25 mouse cellular contexts compared by ENCODE assay signal in the genomic region with DNA sequence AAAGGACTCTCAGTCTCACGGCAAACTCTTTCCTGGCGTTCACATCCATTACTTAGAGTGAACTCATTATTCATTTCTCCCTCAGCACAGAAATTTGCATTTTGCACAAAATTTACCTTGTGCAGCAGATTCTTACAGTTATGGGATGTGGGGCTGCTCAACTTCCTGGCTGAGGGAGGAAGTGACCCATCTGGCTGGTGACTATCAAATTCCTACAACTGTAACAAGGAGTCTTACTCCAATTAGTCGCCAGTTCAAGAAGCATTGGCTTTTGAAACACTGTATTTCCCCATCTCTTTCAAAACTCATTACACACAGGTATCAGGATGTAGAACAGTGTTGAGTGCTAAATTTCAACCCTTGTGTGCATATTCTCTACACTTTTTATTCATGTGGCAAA. TPM values are rescaled to one million over a fixed set of nuclear protein-coding genes. Genes with fewer than 3 reads are reported as not detected.
A peak's percentile ranks its signal among the peaks of the same experiment; 100 is the strongest.
DNase-seq lines count a peak whose midpoint lies in the region; ATAC-seq and TF ChIP-seq lines count a peak whose summit lies in the region.
"Had no signal": no experiment of that assay in that cellular context is flagged by ENCODE, and none has a peak within 500 bp of the region (broad histone marks: within the 10 kb centered on the region; RNA-seq: fewer than 3 reads in every experiment).

No protein-coding gene starts in this region.

- peak overlapping the region; percentile 41 for H3K4me2 ChIP-seq in CH12.LX (ENCODE audit: insufficient read depth, low read depth, poor library complexity, severe bottlenecking)
- H3K4me2 ChIP-seq: embryonic facial prominence, embryonic 13.5 days; forebrain, embryonic 13.5 days; heart, embryonic 11.5 days; hindbrain, embryonic 13.5 days had no signal

- dilution Hi-C loops in CH12.LX (cut with MboI; ENCODE audit: extremely low pct_ligation_motif_present, extremely low pct_unique_long_range_greater_than_20kb, low sequenced_read_pairs) = no loop called here

- no peak for TF ChIP-seq POLR2A in CH12.LX (IDR thresholded peaks at IDR 0.05; ENCODE audit: low read depth, low read length)

- no peak overlapping the region for H3K9ac ChIP-seq in CH12.LX (ENCODE audit: insufficient read depth, low read depth)
- H3K9ac ChIP-seq: embryonic facial prominence, embryonic 13.5 days; forebrain, embryonic 13.5 days; hindbrain, embryonic 13.5 days had no signal

- no peaks in the 10 kb centered on the region for H3K27me3 ChIP-seq in CH12.LX (replicated peaks)
- H3K27me3 ChIP-seq in limb, embryonic 10.5 days (ENCODE audit: low read depth, poor library complexity, severe bottlenecking) = no peaks in the 10 kb centered on the region
- no peaks in the 10 kb centered on the region for H3K27me3 ChIP-seq in splenic B cell, adult 2 months (ENCODE audit: control insufficient read depth, insufficient read depth, low read length, poor library complexity, severe bottlenecking)
- H3K27me3 ChIP-seq: embryonic facial prominence, embryonic 13.5 days; forebrain, embryonic 13.5 days; hindbrain, embryonic 13.5 days had no signal

- peak; percentile 31 for DNase-seq in CH12.LX (ENCODE audit: extremely low read depth)
- peak; percentile 9 for DNase-seq in limb, embryonic 10.5 days (ENCODE audit: low spot score)
- peak; percentile 3 for DNase-seq in splenic B cell, adult 2 months (ENCODE audit: low read depth, low spot score)
- no peak for DNase-seq in ovary, adult 18-20 months (ENCODE audit: low spot score)
- DNase-seq: adrenal gland, postnatal 10 days; adrenal gland, postnatal 36 days; cerebellum, adult 18-20 months; cerebellum, adult 9-10 months; cerebellum, postnatal 14 days; gastrocnemius, postnatal 10 days; gastrocnemius, postnatal 36 days had no signal

- H3K36me3 ChIP-seq in CH12.LX (replicated peaks in 1 of 2; ENCODE audit: control insufficient read depth in 1 of 2, insufficient read depth in 1 of 2, low read length in 1 of 2) = peaks cover 0 to 15% of the 10 kb centered on the region in 2 experiments
- no peaks in the 10 kb centered on the region for H3K36me3 ChIP-seq in limb, embryonic 10.5 days
- H3K36me3 ChIP-seq in splenic B cell, adult 2 months (ENCODE audit: control insufficient read depth, insufficient read depth, low read length, poor library complexity, severe bottlenecking) = peaks cover 11% of the 10 kb centered on the region
- H3K36me3 ChIP-seq: embryonic facial prominence, embryonic 10.5 days; embryonic facial prominence, embryonic 13.5 days; forebrain, embryonic 10.5 days; hindbrain, embryonic 10.5 days; hindbrain, embryonic 13.5 days had no signal

- WGBS in limb, embryonic 10.5 days = 82% methylated on average over 3 of the region's 3 CpGs

- TF ChIP-seq RAD21 in CH12.LX (IDR thresholded peaks at IDR 0.05; ENCODE audit: low read depth, low read length) = no peak

- H3K4me3 ChIP-seq in CH12.LX (replicated peaks in 1 of 3; ENCODE audit: low read depth in 2 of 3, low read length in 2 of 3, poor library complexity in 1 of 3) = no peak overlapping the region
- H3K4me3 ChIP-seq in limb, embryonic 10.5 days = no peak overlapping the region
- H3K4me3 ChIP-seq: embryonic facial prominence, embryonic 10.5 days; embryonic facial prominence, embryonic 13.5 days; forebrain, embryonic 10.5 days; forebrain, embryonic 13.5 days; hindbrain, embryonic 10.5 days; hindbrain, embryonic 13.5 days had no signal

- no peak for TF ChIP-seq CTCF in CH12.LX (conservative IDR thresholded peaks at IDR 0.05 in 1 of 2, IDR thresholded peaks at IDR 0.05 in 1 of 2; ENCODE audit: low read depth in 2 of 2, low read length in 2 of 2)

- H3K9me3 ChIP-seq in CH12.LX (replicated peaks; ENCODE audit: low read length) = no peaks in the 10 kb centered on the region
- H3K9me3 ChIP-seq in limb, embryonic 10.5 days (replicated peaks) = no peaks in the 10 kb centered on the region
- H3K9me3 ChIP-seq: embryonic facial prominence, embryonic 10.5 days; embryonic facial prominence, embryonic 13.5 days; forebrain, embryonic 10.5 days; forebrain, embryonic 13.5 days; hindbrain, embryonic 10.5 days; hindbrain, embryonic 13.5 days had no signal

- no peak overlapping the region for H3K27ac ChIP-seq in CH12.LX (ENCODE audit: insufficient read depth, low read depth)
- H3K27ac ChIP-seq in limb, embryonic 10.5 days = no peak overlapping the region
- H3K27ac ChIP-seq: embryonic facial prominence, embryonic 10.5 days; embryonic facial prominence, embryonic 13.5 days; forebrain, embryonic 10.5 days; forebrain, embryonic 13.5 days; hindbrain, embryonic 10.5 days; hindbrain, embryonic 13.5 days had no signal

- no peaks in the 10 kb centered on the region for H3K79me2 ChIP-seq in CH12.LX (replicated peaks; ENCODE audit: control insufficient read depth, extremely low read depth, insufficient read depth, poor library complexity, severe bottlenecking)

- in situ Hi-C loops in CH12.LX (cut with MboI; ENCODE audit: low pct_ligation_motif_present, low pct_unique_long_range_greater_than_20kb, low sequenced_read_pairs) = no loop called here

- H3K4me1 ChIP-seq in CH12.LX (ENCODE audit: control insufficient read depth in 1 of 2, insufficient read depth in 2 of 2) = peaks cover 5 to 12% of the 10 kb centered on the region in 2 experiments; a peak in 3 of 4 replicates
- no peaks in the 10 kb centered on the region for H3K4me1 ChIP-seq in limb, embryonic 10.5 days
- H3K4me1 ChIP-seq: embryonic facial prominence, embryonic 13.5 days; forebrain, embryonic 10.5 days; forebrain, embryonic 13.5 days; hindbrain, embryonic 10.5 days; hindbrain, embryonic 13.5 days had no signal

- TF ChIP-seq EP300 in CH12.LX (IDR thresholded peaks at IDR 0.05; ENCODE audit: low read length) = peak; percentile 40

- peak; percentile 57 for ATAC-seq in common myeloid progenitor, adult 5-6 weeks (replicated peaks; ENCODE audit: low read depth, poor library complexity, severe bottlenecking)
- no peak for ATAC-seq in erythroblast, adult 5-6 weeks (replicated peaks; ENCODE audit: low FRiP score, poor library complexity, severe bottlenecking)
- ATAC-seq: activated CD4-positive, CD25-positive, alpha-beta regulatory T cell, adult 4 months; CD4-positive, CD25-positive, alpha-beta regulatory T cell, adult 4 months; forebrain, embryonic 13.5 days; forebrain, embryonic 16.5 days; hindbrain, embryonic 16.5 days had no signal

TF ChIP-seq in CH12.LX, 34 proteins besides CTCF, POLR2A, EP300 and RAD21:
- TF ChIP-seq RCOR1 (conservative IDR thresholded peaks at IDR 0.05; ENCODE audit: low read depth, low read length) (no peak), KAT2A (IDR thresholded peaks at IDR 0.05; ENCODE audit: insufficient replicate concordance, low read length) (no peak), MYC (IDR thresholded peaks at IDR 0.05; ENCODE audit: low read depth, low read length) (no peak), ZMIZ1 (IDR thresholded peaks at IDR 0.05; ENCODE audit: low read depth, low read length) (no peak), BHLHE40 (IDR thresholded peaks at IDR 0.05; ENCODE audit: low read depth, low read length) (no peak), HCFC1 (IDR thresholded peaks at IDR 0.05; ENCODE audit: low read depth, low read length) (no peak), JUND (conservative IDR thresholded peaks at IDR 0.05; ENCODE audit: low read depth, low read length) (no peak), CHD2 (IDR thresholded peaks at IDR 0.05; ENCODE audit: low read length) (no peak), NELFE (IDR thresholded peaks at IDR 0.05; ENCODE audit: low read depth, low read length) (no peak), IRF4 (IDR thresholded peaks at IDR 0.05; ENCODE audit: low read depth, low read length) (no peak), ZNF384 (IDR thresholded peaks at IDR 0.05; ENCODE audit: low read depth, low read length) (no peak), CHD1 (IDR thresholded peaks at IDR 0.05; ENCODE audit: low read depth, low read length) (no peak)
TF ChIP-seq in CH12.LX: peak in this region for 0.

RNA-seq across cellular contexts. Expression of a gene that starts 50.2 kb away (rescaled TPM):
- total RNA-seq in CH12.LX (2012; rRNA removed) = not detected in 2 replicates
- not detected in 2 replicates for total RNA-seq in CH12.LX (2014; rRNA removed)
- not detected in 2 replicates for polyA plus RNA-seq in CH12.LX (2012; ENCODE audit: insufficient read length, low read depth)
- not detected in 2 replicates for total RNA-seq in common myeloid progenitor, adult 5-6 weeks (2017)
- polyA plus RNA-seq in limb, embryonic 10.5 days (2016; fragmentation: Nextera tagmentation; extraction: Ambion mirVana) = 8.4 and 19.2 TPM in 2 replicates
- total RNA-seq in erythroblast, adult 5-6 weeks (2015; ENCODE audit: low replicate concordance) = not detected in 2 replicates
- 0.42 TPM in 1 of 2 replicates, not detected in the other for total RNA-seq in erythroblast, adult 5-6 weeks (2017; ENCODE audit: low replicate concordance)
- polyA plus RNA-seq: activated CD4-positive, CD25-positive, alpha-beta regulatory T cell, adult 4 months; C2C12; CD4-positive, CD25-positive, alpha-beta regulatory T cell, adult 4 months had no signal
